Mouse (Mus musculus): Measurements from ENCODE around the gene Amer1. TPM values are rescaled to one million over a fixed set of nuclear protein-coding genes. Genes with fewer than 3 reads are reported as not detected.

The Amer1 gene
- total RNA-seq (2021), result 1 to 10 TPM; 5.2 to 5.5 TPM
- long read RNA-seq, experiment 1, full-length matches to known transcripts, result 1 of 1 reads
- long read RNA-seq, experiment 1, partial matches to known transcripts, result 0 of 1 reads
- long read RNA-seq, experiment 1, other reads (novel, unspliced or antisense), result 0 of 1 reads
- long read RNA-seq, experiment 2, full-length matches to known transcripts, result 1 of 2 reads
- long read RNA-seq, experiment 2, partial matches to known transcripts, result 0 of 2 reads
- long read RNA-seq, experiment 2, other reads (novel, unspliced or antisense), result 1 of 2 reads

DNA sequence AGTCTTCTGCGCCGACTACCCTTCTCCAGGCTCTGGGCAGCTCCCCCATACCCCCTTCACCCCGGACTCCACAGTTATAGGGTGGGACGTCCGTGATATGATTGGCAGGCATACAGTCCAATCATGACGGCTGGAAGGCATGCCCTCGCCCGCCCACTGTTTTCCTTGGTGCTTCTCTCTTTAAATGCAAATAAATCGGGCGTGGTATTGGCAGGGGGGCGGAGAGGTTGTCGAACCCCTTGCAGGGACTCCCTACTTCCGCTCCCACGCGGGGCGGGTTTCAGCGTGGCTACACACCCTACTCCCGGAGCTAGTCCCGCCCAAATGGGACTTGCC is at the start of gene Amer1:
Amer1 (minus strand) TSS at position 97 of the 336 bp plus-strand sequence.
- DNase-seq (ENCODE audit: low spot score in 2 of 2), result peak; percentile 85 to 91
- H3K4me3 ChIP-seq, result peak within 1 kb of the TSS; percentile 74
- no peak for TF ChIP-seq CTCF (conservative IDR thresholded peaks at IDR 0.05)
- H3K27ac ChIP-seq, result peak within 1 kb of the TSS; percentile 85

DNA sequence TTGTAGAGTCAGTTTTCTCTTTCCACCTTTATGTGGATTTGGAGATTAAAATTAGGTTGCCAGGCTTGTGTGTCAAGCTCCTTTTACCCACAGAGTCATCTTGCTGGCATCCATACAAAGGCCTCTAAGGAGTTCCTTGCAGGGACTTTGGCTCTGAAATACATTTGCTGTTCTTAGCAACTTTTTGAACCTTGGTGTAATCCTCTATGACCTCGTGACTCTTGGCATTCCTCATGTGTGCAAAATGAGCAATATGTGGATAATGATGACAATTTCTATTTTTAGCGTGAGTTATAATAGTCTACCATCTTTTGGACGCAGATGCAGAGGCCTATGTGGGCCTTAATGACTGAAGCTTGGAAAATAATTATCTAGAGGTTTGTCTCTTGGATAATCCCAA is 12.5 kb upstream of the Amer1 start:
- TF ChIP-seq CTCF (conservative IDR thresholded peaks at IDR 0.05), result no peak
- Histone ChIP-seq H3K27ac (no peak overlapping the region), H3K4me3 (no peak overlapping the region)
- no peak for DNase-seq (ENCODE audit: low spot score in 2 of 2)

GRCm38 (mm10) chrX:95445866-95446265 is 1.2 kb upstream of the Amer1 start:
- Histone ChIP-seq H3K27ac (no peak overlapping the region), H3K4me3 (no peak overlapping the region)
- TF ChIP-seq CTCF (conservative IDR thresholded peaks at IDR 0.05), result no peak
- no peak for DNase-seq (ENCODE audit: low spot score in 2 of 2)

GRCm38 (mm10) chrX:95445141-95445540 is 469 bp upstream of the Amer1 start:
- DNase-seq (ENCODE audit: low spot score in 2 of 2), result no peak
- Histone ChIP-seq H3K27ac (peak overlapping the region; percentile 85; the same call in 1 of the 2 replicates), H3K4me3 (peak overlapping the region; percentile 74)
- no peak for TF ChIP-seq CTCF (conservative IDR thresholded peaks at IDR 0.05)

DNA sequence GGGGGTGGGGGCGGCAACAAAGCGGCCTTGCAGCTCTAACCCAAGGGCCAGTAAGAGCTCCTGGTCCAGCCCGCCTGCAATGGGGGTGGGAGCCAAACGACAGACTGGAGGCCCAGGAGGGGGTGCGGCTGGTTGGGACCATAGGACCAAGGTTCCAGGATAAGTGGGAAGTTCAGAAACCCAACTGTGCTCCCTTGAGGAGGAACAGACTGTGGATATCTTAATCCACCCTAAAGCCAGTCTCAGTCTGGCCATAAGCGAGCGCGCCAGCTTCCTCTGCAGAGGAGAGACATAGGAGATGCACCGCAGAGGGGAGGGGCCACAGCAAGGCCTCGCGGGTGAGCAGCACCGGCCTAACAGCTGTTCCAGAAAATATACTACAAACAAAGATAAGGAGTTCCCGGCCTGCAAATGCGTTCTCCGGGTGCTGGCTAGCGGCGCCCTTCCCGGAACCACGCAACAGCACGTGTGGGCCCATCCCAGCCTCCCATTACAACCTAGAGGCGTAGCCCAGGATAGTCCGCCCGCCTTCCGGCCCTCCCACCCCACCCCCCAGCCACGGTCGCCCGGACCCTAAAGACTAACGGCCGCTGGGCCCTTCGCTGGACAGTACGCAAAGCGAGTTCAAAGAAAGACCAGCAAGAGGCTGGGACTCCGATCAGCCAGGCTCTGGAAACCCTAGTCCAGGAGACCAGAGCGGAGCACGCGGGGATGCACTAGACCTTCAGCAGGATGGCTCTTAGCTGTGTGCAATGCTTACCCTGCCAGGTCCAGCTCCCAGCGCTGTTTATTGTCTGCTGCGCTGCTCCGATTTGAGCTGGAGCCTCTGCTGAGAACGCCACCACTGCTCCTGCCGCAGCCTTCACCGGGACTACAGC is 535 bp downstream of the Amer1 start:
- TF ChIP-seq CTCF (conservative IDR thresholded peaks at IDR 0.05), result no peak
- H3K27ac ChIP-seq, result peak overlapping the region; percentile 85
- peak overlapping the region; percentile 74 for H3K4me3 ChIP-seq
- DNase-seq (ENCODE audit: low spot score in 2 of 2), result peak; percentile 1 to 19

DNA sequence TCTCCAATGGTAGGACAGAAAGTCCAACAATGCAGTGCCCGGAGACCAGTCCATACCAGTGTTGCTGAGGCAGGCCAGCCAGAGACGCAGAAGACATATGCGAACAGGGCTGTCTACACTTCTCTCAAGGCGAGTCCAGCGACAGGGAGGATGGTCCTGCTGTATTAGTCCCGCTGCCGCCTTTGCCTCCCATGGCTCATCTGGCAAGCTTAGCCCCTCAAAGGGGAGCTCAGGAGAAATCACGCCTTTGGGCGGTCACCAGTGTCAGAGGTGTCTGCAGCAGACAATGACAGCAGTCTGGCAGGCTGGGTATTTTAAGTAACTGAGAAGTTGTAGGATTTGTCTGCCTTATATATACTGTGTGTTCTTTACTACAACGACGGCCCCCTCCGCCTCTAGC is 1.3 kb downstream of the Amer1 start:
- no peak for DNase-seq (ENCODE audit: low spot score in 2 of 2)
- peak overlapping the region; percentile 85; the same call in 1 of the 2 replicates for H3K27ac ChIP-seq
- TF ChIP-seq CTCF (conservative IDR thresholded peaks at IDR 0.05), result no peak
- H3K4me3 ChIP-seq, result peak overlapping the region; percentile 74

DNA sequence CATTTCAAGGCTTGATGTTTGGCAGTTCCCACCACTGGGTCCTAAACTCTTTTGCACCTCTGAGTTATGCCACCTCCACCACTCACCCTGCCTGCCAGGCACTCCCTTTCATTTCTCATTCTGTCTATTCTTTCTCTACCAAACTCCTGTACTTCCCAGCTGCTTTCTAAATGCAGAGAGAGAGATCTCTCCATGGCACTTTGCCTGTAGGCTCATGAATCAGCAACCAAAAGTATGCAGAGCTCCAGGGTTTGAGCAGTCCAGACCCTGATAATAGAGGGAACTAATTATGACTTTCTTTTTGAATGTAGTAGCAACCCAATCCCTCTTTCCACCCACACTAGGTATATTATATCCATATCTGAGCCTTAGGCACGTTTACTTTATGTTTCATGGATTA is 2.4 kb downstream of the Amer1 start:
- DNase-seq (ENCODE audit: low spot score in 2 of 2), result no peak
- no peak for TF ChIP-seq CTCF (conservative IDR thresholded peaks at IDR 0.05)
- Histone ChIP-seq H3K4me3 (no peak overlapping the region), H3K27ac (no peak overlapping the region)

GRCm38 (mm10) chrX:95441290-95441689 is 3.4 kb downstream of the Amer1 start:
- no peak for DNase-seq (ENCODE audit: low spot score in 2 of 2)
- H3K27ac ChIP-seq, result no peak overlapping the region
- H3K4me3 ChIP-seq, result no peak overlapping the region
- no peak for TF ChIP-seq CTCF (conservative IDR thresholded peaks at IDR 0.05)

DNA sequence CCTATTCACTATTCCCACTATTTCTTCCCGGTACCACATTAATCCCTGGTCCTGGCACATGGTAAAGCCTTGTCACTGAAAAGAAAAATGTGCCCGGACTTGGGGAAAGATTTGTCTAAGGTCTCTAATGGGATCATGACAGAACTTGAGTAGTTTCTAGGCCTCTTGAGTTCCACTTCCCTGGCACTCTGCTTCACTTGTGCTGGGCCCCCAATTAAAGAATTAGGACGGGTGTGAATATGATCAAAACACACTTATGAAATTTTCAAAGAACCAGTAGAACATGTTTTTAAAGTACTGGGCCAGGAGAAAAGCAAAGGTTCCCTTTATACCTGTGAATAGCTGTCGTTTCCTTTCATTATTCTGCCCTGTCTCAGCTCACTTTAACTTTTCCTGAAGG is 6.2 kb downstream of the Amer1 start:
- no peak overlapping the region for H3K27ac ChIP-seq
- no peak for TF ChIP-seq CTCF (conservative IDR thresholded peaks at IDR 0.05)
- no peak for DNase-seq (ENCODE audit: low spot score in 2 of 2)
- H3K4me3 ChIP-seq, result no peak overlapping the region

GRCm38 (mm10) chrX:95437236-95437635 is 7.4 kb downstream of the Amer1 start:
- H3K27ac ChIP-seq, result no peak overlapping the region
- no peak overlapping the region for H3K4me3 ChIP-seq
- no peak for TF ChIP-seq CTCF (conservative IDR thresholded peaks at IDR 0.05)
- no peak for DNase-seq (ENCODE audit: low spot score in 2 of 2)

DNA sequence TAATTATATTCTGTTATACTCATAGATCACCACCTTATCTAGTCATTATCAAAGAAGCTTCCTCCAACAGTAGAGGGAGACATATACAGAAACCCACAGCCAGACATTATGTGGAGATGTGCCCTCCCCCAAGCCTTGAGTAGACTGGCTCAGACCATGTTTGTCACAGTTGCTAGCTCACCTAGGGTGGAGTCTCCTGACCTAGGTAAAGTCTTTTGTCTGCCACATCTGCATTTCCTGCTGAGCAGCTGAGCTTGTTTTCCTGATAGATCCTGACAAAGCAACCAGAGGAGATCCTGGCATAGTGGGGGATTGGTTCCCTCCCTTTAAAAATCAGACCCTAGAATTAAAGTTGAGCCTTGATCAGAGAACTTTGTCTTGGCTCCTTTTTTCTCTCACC is 71.6 kb downstream of the Amer1 start:
- Histone ChIP-seq H3K27ac (no peak overlapping the region), H3K4me3 (no peak overlapping the region)
- TF ChIP-seq CTCF (conservative IDR thresholded peaks at IDR 0.05), result no peak
- DNase-seq (ENCODE audit: low spot score in 2 of 2), result no peak

Other genes starting within 250 kb of the Amer1 start
- 100 to 1,000 TPM; 279 to 295 TPM for gene Arhgef9, start 248.0 kb downstream of the Amer1 start, total RNA-seq (2021)
- gene Asb12, start 113.1 kb upstream of the Amer1 start, total RNA-seq (2021), result not detected
- not detected for gene Pfn5, start 113.2 kb upstream of the Amer1 start, total RNA-seq (2021)
- 10 to 100 TPM; 18.9 to 22.2 TPM for gene Zc4h2, start 213.6 kb upstream of the Amer1 start, total RNA-seq (2021)